Mouse (Mus musculus) thymus, postnatal 10 days (tissue): ENCODE measurements around the gene Ap4s1.

Experiments used
- DNase-seq, 2 experiments: peaks; one replicate each; pipeline ENCODE4 v3.0.0; 2021; ENCODE audit warnings: low spot score in 2 of 2

Gene Ap4s1

GRCm38 (mm10) chr12:51768702-51769101 is 77.9 kb downstream of the Ap4s1 start:
- DNase-seq: no peak

- peak in 1 of 2 experiments; percentile 31 for DNase-seq
These were observed 94.0 kb downstream of the Ap4s1 start for GRCm38 (mm10) chr12:51784842-51785241.
